Mouse (Mus musculus): ENCODE data around the gene Atp7a. TPM values are rescaled to one million over a fixed set of nuclear protein-coding genes. Genes with fewer than 3 reads are reported as not detected.

The Atp7a gene
- polyA plus RNA-seq, 2 experiments: 2.3 to 7.8 TPM

- ATAC-seq (ENCODE audit: insufficient read depth): no peak
- WGBS (ENCODE audit: insufficient replicate concordance): 70% methylated on average over 6 of the region's 6 CpGs
- H3K27me3 ChIP-seq (ENCODE audit: control insufficient read depth, insufficient read depth, low read length): no peaks in the 10 kb centered on the region
- H3K9ac ChIP-seq (replicated peaks): no peak overlapping the region
- H3K4me3 ChIP-seq (ENCODE audit: insufficient read depth in 1 of 2, low read depth in 2 of 2, low read length in 2 of 2): no peak overlapping the region
- H3K27ac ChIP-seq: no peak overlapping the region
- DNase-seq (ENCODE audit: low read depth in 3 of 3, low spot score in 3 of 3): no peak
- H3K36me3 ChIP-seq (replicated peaks; ENCODE audit: control insufficient read depth, insufficient read depth, low read depth): no peaks in the 10 kb centered on the region
- TF ChIP-seq CTCF (IDR thresholded peaks at IDR 0.05; ENCODE audit: low read depth) (no peak), EP300 (IDR thresholded peaks at IDR 0.05; ENCODE audit: low read depth) (no peak)
- no peaks in the 10 kb centered on the region for H3K9me3 ChIP-seq (ENCODE audit: control insufficient read depth, low read length)
- no peak overlapping the region for H3K4me2 ChIP-seq (ENCODE audit: low read depth)
- no peaks in the 10 kb centered on the region for H3K4me1 ChIP-seq (replicated peaks; ENCODE audit: control insufficient read depth in 2 of 2, insufficient read depth in 2 of 2, low read length in 1 of 2)
Observed at GRCm38 (mm10) chrX:106128283-106128682, 101.2 kb downstream of the Atp7a start.

DNA sequence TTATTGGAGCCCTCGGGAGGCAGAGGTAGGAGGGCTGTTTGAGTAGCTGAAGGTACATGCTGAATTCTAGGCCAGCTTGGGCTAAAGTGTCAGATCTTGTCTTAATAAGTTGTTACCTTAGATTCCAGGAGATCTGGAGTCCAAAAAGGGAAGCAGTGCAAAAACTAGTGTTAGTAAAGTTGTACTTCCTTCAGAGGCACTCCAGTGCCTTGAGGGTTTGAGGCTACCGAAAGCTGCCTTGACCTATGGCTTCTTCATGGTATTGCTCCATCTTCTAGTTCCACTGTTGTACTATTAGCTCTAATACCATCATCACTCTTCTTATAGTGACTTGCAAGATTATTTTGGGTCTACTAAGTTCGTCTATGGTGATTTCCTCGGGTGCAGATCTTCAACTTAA is 102.8 kb downstream of the Atp7a start:
- no peak overlapping the region for H3K27ac ChIP-seq
- no peaks in the 10 kb centered on the region for H3K36me3 ChIP-seq (replicated peaks; ENCODE audit: control insufficient read depth, insufficient read depth, low read depth)
- TF ChIP-seq EP300 (IDR thresholded peaks at IDR 0.05; ENCODE audit: low read depth): no peak
- no peak for TF ChIP-seq CTCF (IDR thresholded peaks at IDR 0.05; ENCODE audit: low read depth)
- H3K4me3 ChIP-seq (ENCODE audit: insufficient read depth in 1 of 2, low read depth in 2 of 2, low read length in 2 of 2): no peak overlapping the region
- ATAC-seq (ENCODE audit: insufficient read depth): no peak
- H3K4me2 ChIP-seq (ENCODE audit: low read depth): no peak overlapping the region
- H3K27me3 ChIP-seq (ENCODE audit: control insufficient read depth, insufficient read depth, low read length): no peaks in the 10 kb centered on the region
- no peak for DNase-seq (ENCODE audit: low read depth in 3 of 3, low spot score in 3 of 3)
- WGBS (ENCODE audit: insufficient replicate concordance): 70% methylated on average over 4 of the region's 4 CpGs
- no peaks in the 10 kb centered on the region for H3K9me3 ChIP-seq (ENCODE audit: control insufficient read depth, low read length)
- no peaks in the 10 kb centered on the region for H3K4me1 ChIP-seq (replicated peaks; ENCODE audit: control insufficient read depth in 2 of 2, insufficient read depth in 2 of 2, low read length in 1 of 2)
- no peak overlapping the region for H3K9ac ChIP-seq (replicated peaks)

DNA sequence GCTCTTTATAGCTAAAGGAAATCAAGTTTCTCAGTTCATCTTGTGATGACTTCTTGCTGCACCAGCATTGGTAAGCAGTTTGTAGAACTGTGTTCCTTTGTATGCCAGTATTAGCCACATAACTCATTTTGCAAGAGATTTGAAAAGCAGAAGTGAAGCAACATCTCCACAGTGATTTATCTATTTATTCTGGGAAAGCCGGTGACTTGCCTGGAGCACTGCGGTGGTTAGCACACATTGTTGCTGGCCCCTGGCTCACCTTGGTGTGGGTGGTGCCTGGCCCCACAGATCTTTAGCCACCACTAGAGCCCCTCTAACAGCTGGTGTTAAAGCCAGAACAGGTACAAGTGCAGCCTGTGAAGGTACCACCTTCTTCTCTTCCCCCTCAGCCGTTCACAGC is 107.8 kb downstream of the Atp7a start:
- Histone ChIP-seq H3K9ac (replicated peaks) (no peak overlapping the region), H3K27ac (no peak overlapping the region), H3K4me3 (ENCODE audit: insufficient read depth in 1 of 2, low read depth in 2 of 2, low read length in 2 of 2) (no peak overlapping the region), H3K9me3 (ENCODE audit: control insufficient read depth, low read length) (no peaks in the 10 kb centered on the region), H3K27me3 (ENCODE audit: control insufficient read depth, insufficient read depth, low read length) (no peaks in the 10 kb centered on the region), H3K4me1 (replicated peaks; ENCODE audit: control insufficient read depth in 2 of 2, insufficient read depth in 2 of 2, low read length in 1 of 2) (peaks cover 0 to 2% of the 10 kb centered on the region in 2 experiments; a peak in 1 of 4 replicates), H3K4me2 (ENCODE audit: low read depth) (no peak overlapping the region), H3K36me3 (replicated peaks; ENCODE audit: control insufficient read depth, insufficient read depth, low read depth) (no peaks in the 10 kb centered on the region)
- WGBS (ENCODE audit: insufficient replicate concordance): 33% methylated on average over 3 of the region's 3 CpGs
- no peak for TF ChIP-seq EP300 (IDR thresholded peaks at IDR 0.05; ENCODE audit: low read depth)
- TF ChIP-seq CTCF (IDR thresholded peaks at IDR 0.05; ENCODE audit: low read depth): no peak
- ATAC-seq (ENCODE audit: insufficient read depth): no peak
- DNase-seq (ENCODE audit: low read depth in 3 of 3, low spot score in 3 of 3): no peak

DNA sequence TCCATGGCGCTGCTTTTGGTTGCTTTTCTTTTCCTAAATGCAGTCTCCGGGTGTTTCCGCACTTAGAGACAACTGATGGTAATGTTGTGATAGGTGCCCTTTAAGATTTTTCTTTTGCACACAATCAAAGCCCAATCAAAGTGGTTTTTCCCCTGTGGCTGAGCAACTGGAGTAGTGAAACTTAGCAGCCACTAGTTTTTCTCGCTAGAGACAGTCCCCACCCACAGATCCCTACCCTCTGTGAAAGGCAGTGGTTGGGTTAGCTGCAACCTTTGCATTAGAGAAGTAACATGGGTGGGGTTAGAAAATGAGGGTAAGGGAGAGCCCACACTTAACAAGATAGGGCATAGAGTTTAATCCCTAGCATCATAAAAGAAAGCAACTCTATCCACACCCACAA is 108.4 kb downstream of the Atp7a start:
- Histone ChIP-seq H3K36me3 (replicated peaks; ENCODE audit: control insufficient read depth, insufficient read depth, low read depth) (no peaks in the 10 kb centered on the region), H3K9ac (replicated peaks) (no peak overlapping the region), H3K9me3 (ENCODE audit: control insufficient read depth, low read length) (no peaks in the 10 kb centered on the region), H3K27me3 (ENCODE audit: control insufficient read depth, insufficient read depth, low read length) (no peaks in the 10 kb centered on the region), H3K4me2 (ENCODE audit: low read depth) (peak overlapping the region; percentile 38), H3K4me3 (ENCODE audit: insufficient read depth in 1 of 2, low read depth in 2 of 2, low read length in 2 of 2) (no peak overlapping the region), H3K27ac (no peak overlapping the region), H3K4me1 (replicated peaks; ENCODE audit: control insufficient read depth in 2 of 2, insufficient read depth in 2 of 2, low read length in 1 of 2) (peaks cover 0 to 2% of the 10 kb centered on the region in 2 experiments; a peak in 1 of 4 replicates)
- TF ChIP-seq EP300 (IDR thresholded peaks at IDR 0.05; ENCODE audit: low read depth): no peak
- no peak for TF ChIP-seq CTCF (IDR thresholded peaks at IDR 0.05; ENCODE audit: low read depth)
- DNase-seq (ENCODE audit: low read depth in 3 of 3, low spot score in 3 of 3) (no peak), ATAC-seq (ENCODE audit: insufficient read depth) (no peak)
- 60% methylated on average over 4 of the region's 4 CpGs for WGBS (ENCODE audit: insufficient replicate concordance)

DNA sequence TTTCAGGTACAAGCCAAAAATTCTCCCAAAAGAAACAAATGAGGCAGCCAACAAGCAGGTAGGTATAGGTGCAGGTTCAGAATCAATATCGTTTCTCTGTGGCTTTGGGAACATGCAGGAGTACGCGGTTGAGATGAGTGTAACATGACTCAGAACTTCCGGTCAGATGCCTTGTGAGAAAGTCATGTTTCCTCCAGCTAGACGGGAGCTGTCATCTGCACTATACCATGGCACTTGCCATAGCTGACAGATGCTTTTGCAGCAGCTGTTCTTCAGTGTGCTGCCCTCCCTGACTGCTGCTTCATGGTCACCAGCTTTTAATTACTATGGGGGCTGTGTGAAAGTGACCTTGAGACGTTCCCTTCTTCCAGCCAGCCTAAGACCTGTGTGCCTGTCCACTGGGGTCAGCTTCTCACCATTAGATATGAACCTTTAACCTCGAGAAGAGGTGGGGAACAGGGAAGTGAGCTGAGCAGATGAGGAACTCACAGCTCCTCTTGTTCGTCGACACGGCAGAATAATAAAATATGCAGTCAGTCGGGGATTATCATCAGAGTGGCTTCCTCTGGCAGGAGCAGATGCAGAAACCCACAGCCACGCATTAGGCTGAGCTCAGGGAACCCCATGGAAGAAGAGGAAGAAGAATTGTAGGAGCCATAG is 109.0 kb downstream of the Atp7a start:
- H3K4me2 ChIP-seq (ENCODE audit: low read depth): peak overlapping the region; percentile 38
- TF ChIP-seq EP300 (IDR thresholded peaks at IDR 0.05; ENCODE audit: low read depth) (no peak), CTCF (IDR thresholded peaks at IDR 0.05; ENCODE audit: low read depth) (no peak)
- peaks cover 0 to 2% of the 10 kb centered on the region in 2 experiments; a peak in 1 of 4 replicates for H3K4me1 ChIP-seq (replicated peaks; ENCODE audit: control insufficient read depth in 2 of 2, insufficient read depth in 2 of 2, low read length in 1 of 2)
- H3K27me3 ChIP-seq (ENCODE audit: control insufficient read depth, insufficient read depth, low read length): no peaks in the 10 kb centered on the region
- peak overlapping the region in 1 of 2 experiments; percentile 23; a peak in 1 of 4 replicates for H3K4me3 ChIP-seq (ENCODE audit: insufficient read depth in 1 of 2, low read depth in 2 of 2, low read length in 2 of 2)
- no peak overlapping the region for H3K27ac ChIP-seq
- 18% methylated on average over 12 of the region's 12 CpGs for WGBS (ENCODE audit: insufficient replicate concordance)
- H3K9me3 ChIP-seq (ENCODE audit: control insufficient read depth, low read length): no peaks in the 10 kb centered on the region
- H3K36me3 ChIP-seq (replicated peaks; ENCODE audit: control insufficient read depth, insufficient read depth, low read depth): no peaks in the 10 kb centered on the region
- H3K9ac ChIP-seq (replicated peaks): no peak overlapping the region
- ATAC-seq (ENCODE audit: insufficient read depth) (peak; percentile 37; the same call in 1 of the 2 replicates), DNase-seq (ENCODE audit: low read depth in 3 of 3, low spot score in 3 of 3) (no peak)
